Mouse (Mus musculus) E14TG2a.4 (cell line): ENCODE results near the gene Tfap2c.

Source experiments
- CTCF ChIP-seq: conservative IDR thresholded peaks from 2 replicates; pipeline ENCODE4 v1.5.1; 2014; ENCODE audit warnings: low read length
- NANOG ChIP-seq: IDR thresholded peaks from 2 replicates; pipeline ENCODE4 v1.6.1; 2014; ENCODE audit warnings: borderline replicate concordance, low read length, mixed read lengths

GRCm38 (mm10) chr2:172516407-172516992, 32.9 kb upstream of the Tfap2c start:
- no peak for TF ChIP-seq CTCF
- peak; percentile 85 for TF ChIP-seq NANOG
